Mouse (Mus musculus): ENCODE measurements around the gene Zbtb9. TPM values are rescaled to one million over a fixed set of nuclear protein-coding genes. Genes with fewer than 3 reads are reported as not detected.

Zbtb9 gene
- total RNA-seq, 2 experiments from 2014 or later: 16.3 to 18.3 TPM

DNA sequence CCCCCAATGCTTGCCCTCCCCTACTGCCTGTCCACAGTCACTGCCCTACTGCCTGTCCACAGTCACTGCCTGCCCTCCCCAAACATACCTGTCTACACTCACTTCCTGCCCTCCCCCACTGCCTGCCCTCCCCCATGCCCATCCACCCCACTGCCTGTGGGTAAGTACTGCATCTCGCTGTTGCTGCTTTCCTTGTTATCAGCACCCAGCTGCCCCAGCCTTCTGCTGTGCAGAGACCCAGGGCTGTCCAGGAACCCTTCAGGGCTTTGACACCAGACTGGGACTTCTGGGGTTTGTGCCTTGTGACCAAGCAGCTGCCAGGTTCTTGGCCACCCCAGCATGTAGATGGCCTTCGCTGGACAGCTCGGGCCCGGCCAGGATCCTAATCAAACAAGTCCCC is 50.4 kb downstream of the Zbtb9 start:
- Histone ChIP-seq H3K4me3 (no peak overlapping the region), H3K27ac (no peak overlapping the region)
- TF ChIP-seq CTCF (IDR thresholded peaks at IDR 0.05): no peak
- DNase-seq (ENCODE audit: extremely low spot score in 1 of 2, low spot score in 2 of 2): no peak
- intact Hi-C loops (cut with DNase I): no loop called here

- H3K4me3 ChIP-seq: no peak overlapping the region
- TF ChIP-seq CTCF (IDR thresholded peaks at IDR 0.05): no peak
- DNase-seq (ENCODE audit: extremely low spot score in 1 of 2, low spot score in 2 of 2): no peak
- H3K27ac ChIP-seq: no peak overlapping the region
- intact Hi-C loops (cut with DNase I): loop anchor here (5.0 kb wide), 2 partner anchors 93 to 177 kb away; partner anchors contain the start of genes Lemd2 and Phf1
These were observed 52.4 kb downstream of the Zbtb9 start for GRCm38 (mm10) chr17:27025326-27025902.

GRCm38 (mm10) chr17:27025951-27026350 is 53.0 kb downstream of the Zbtb9 start:
- intact Hi-C loops (cut with DNase I): loop anchor here (5.0 kb wide), 2 partner anchors 94 to 176 kb away; partner anchors contain the start of genes Lemd2 and Phf1
- no peak for DNase-seq (ENCODE audit: extremely low spot score in 1 of 2, low spot score in 2 of 2)
- no peak overlapping the region for H3K27ac ChIP-seq
- no peak for TF ChIP-seq CTCF (IDR thresholded peaks at IDR 0.05)
- no peak overlapping the region for H3K4me3 ChIP-seq

DNA sequence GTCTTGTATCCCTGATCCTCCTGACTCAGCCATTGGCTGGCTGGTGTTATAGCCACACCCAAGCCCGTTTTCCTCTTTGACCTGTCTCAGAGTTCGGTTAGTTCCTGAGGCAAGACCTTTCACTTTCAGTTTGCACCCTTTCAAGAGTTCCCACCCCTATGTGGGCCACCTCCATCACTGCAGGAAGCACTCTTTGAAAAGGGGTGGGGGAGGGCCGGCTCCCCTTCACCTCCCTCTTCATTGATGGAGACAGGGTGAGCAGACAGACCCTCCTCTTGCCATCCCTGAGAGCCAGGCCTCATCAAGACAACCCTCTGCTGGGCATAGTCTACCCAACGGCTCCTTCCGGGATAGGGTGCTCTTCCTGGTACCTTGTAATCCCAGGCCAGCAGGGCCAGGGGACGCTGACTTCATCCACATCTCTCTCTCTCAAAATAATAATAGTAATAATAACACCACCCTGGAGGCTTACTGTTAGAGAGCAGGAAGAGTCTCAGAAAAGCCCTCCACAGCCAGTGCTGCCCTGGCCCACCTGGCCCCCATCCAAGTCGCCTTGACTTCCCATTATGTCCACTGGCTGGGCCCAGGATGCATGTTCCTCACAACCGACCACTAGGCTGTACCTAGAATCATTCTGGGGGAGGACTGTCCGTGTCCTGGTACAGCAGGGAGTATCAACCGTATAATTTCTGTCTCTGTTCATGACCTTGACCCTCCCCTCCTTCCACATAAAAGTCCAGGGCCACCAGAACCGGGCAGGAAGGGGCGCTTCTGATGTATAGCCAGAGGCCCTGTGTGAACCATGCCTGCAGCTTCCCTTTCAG is 54.7 kb downstream of the Zbtb9 start:
- TF ChIP-seq CTCF (IDR thresholded peaks at IDR 0.05): no peak; the same call in 1 of the 2 replicates
- Histone ChIP-seq H3K4me3 (peak overlapping the region; percentile 77), H3K27ac (peak overlapping the region; percentile 94)
- DNase-seq (ENCODE audit: extremely low spot score in 1 of 2, low spot score in 2 of 2): no peak
- intact Hi-C loops (cut with DNase I): loop anchor here (2.0 to 5.0 kb wide), 3 partner anchors 95 to 175 kb away; partner anchors contain the start of genes Kifc5b, Lemd2 and Phf1

GRCm38 (mm10) chr17:27028284-27028795 is 55.4 kb downstream of the Zbtb9 start:
- TF ChIP-seq CTCF (IDR thresholded peaks at IDR 0.05): peak; percentile 98
- Histone ChIP-seq H3K4me3 (peak overlapping the region; percentile 77), H3K27ac (peak overlapping the region; percentile 94)
- intact Hi-C loops (cut with DNase I): loop anchor here (2.0 to 5.0 kb wide), 3 partner anchors 96 to 174 kb away; partner anchors contain the start of genes Kifc5b, Lemd2 and Phf1
- DNase-seq (ENCODE audit: extremely low spot score in 1 of 2, low spot score in 2 of 2): peak; percentile 88 to 93

DNA sequence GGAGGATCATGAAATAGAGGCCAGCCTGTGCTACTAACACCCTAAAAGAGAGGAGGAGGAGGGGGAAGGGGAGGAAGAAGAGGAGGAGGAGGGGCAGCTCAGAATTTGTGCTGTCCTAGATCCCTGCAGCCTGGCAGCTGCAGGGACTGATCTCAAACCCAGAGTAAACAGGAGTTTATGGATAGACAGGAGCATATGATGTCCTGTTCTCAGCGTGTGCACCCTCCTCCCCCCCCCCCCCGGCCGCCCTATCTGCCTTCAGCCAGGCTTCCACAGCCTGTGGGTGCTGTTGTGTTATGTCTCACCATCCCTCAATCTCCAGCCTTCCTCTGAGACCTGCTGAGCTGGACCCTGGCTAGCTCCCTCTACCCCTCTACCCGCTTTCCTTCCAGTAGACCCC is 55.9 kb downstream of the Zbtb9 start, which contains the start of gene Bak1:
TSS of gene Bak1 (minus strand) at position 101 of the 400 bp plus-strand sequence.
- peak within 1 kb of the TSS; percentile 94 for H3K27ac ChIP-seq
- peak within 1 kb of the TSS; percentile 77 for H3K4me3 ChIP-seq
- intact Hi-C loops (cut with DNase I): loop anchor here (2.0 to 5.0 kb wide), 3 partner anchors 97 to 173 kb away; partner anchors contain the start of genes Kifc5b, Lemd2 and Phf1
- DNase-seq (ENCODE audit: extremely low spot score in 1 of 2, low spot score in 2 of 2): no peak
- TF ChIP-seq CTCF (IDR thresholded peaks at IDR 0.05): no peak

DNA sequence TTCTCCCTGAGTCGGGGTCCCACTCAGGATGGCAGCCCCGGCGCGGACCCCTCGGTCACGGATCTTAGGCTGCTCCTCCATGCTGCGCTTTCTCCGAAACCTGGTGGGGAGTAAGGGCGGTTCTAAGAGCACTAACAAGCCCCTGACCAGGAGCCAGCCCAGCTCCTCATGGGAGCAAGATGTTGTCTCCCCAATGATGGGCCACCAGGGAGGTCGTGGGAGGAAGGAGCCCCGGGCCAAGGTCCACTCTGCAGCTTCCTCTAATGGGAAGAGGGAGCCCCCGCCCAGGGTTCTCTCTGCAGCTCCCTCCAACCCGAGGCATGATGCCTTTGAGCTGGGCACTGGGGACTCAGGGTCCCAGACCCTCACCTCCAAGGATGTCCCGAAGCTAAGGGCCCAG is 56.5 kb downstream of the Zbtb9 start:
- TF ChIP-seq CTCF (IDR thresholded peaks at IDR 0.05): no peak
- intact Hi-C loops (cut with DNase I): loop anchor here (2.0 to 5.0 kb wide), 3 partner anchors 97 to 173 kb away; partner anchors contain the start of genes Kifc5b, Lemd2 and Phf1

GRCm38 (mm10) chr17:27030896-27031295 is 57.9 kb downstream of the Zbtb9 start:
- Histone ChIP-seq H3K27ac (no peak overlapping the region), H3K4me3 (no peak overlapping the region)
- no peak for TF ChIP-seq CTCF (IDR thresholded peaks at IDR 0.05)
- intact Hi-C loops (cut with DNase I): no loop called here
- no peak for DNase-seq (ENCODE audit: extremely low spot score in 1 of 2, low spot score in 2 of 2)

More for the DNA sequence above, 56.5 kb downstream of the Zbtb9 start:
- no peak for DNase-seq (ENCODE audit: extremely low spot score in 1 of 2, low spot score in 2 of 2)
- Histone ChIP-seq H3K4me3 (no peak overlapping the region), H3K27ac (peak overlapping the region; percentile 32; the same call in 1 of the 2 replicates)

DNA sequence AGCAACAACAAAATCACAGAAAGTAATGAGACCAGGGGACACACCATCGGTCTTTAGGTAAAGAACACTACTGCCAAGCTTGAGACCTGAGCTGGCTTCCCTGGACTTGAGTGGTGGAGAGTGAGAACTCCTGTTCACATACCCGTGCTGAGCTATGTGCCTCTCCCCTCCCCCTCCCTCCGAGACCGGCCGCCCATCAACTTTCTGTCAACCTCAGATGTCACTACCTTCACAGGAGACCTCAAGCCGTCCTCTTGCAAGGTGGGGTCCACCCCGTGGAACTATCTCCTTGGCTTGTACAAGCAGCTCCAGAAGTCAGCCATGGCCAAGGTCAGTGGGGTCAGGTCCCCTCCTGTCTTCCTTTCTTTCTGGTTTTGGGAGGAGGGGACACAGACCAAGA is 59.4 kb downstream of the Zbtb9 start:
- Histone ChIP-seq H3K27ac (no peak overlapping the region), H3K4me3 (no peak overlapping the region)
- no peak for DNase-seq (ENCODE audit: extremely low spot score in 1 of 2, low spot score in 2 of 2)
- intact Hi-C loops (cut with DNase I): loop anchor here (2.0 kb wide), 3 partner anchors 62 to 488 kb away; partner anchors contain the start of gene Grm4
- no peak for TF ChIP-seq CTCF (IDR thresholded peaks at IDR 0.05)

GRCm38 (mm10) chr17:27032869-27033268 is 59.9 kb downstream of the Zbtb9 start:
- no peak overlapping the region for H3K27ac ChIP-seq
- intact Hi-C loops (cut with DNase I): loop anchor here (2.0 kb wide), 3 partner anchors 62 to 488 kb away; partner anchors contain the start of gene Grm4
- H3K4me3 ChIP-seq: no peak overlapping the region
- peak; percentile 92 for TF ChIP-seq CTCF (IDR thresholded peaks at IDR 0.05)
- peak; percentile 60 to 78 for DNase-seq (ENCODE audit: extremely low spot score in 1 of 2, low spot score in 2 of 2)

- Histone ChIP-seq H3K27ac (no peak overlapping the region), H3K4me3 (no peak overlapping the region)
- intact Hi-C loops (cut with DNase I): no loop called here
- TF ChIP-seq CTCF (IDR thresholded peaks at IDR 0.05): no peak
- no peak for DNase-seq (ENCODE audit: extremely low spot score in 1 of 2, low spot score in 2 of 2)
These were observed 63.5 kb downstream of the Zbtb9 start for GRCm38 (mm10) chr17:27036465-27036864.

All from left cerebral cortex, adult 2 months (tissue).